Mouse (Mus musculus) forebrain, embryonic 15.5 days (tissue): Measurements from ENCODE around the gene Slc9a5. TPM values are rescaled to one million over a fixed set of nuclear protein-coding genes. Genes with fewer than 3 reads are reported as not detected.

ENCODE experiments used
- ATAC-seq: fragments of 200-750 bp; cut with Nextera tagmentation; replicated peaks from 2 replicates; pipeline ENCODE4 v1.8.0; 2017; ENCODE audit warnings: mild to moderate bottlenecking, moderate TSS enrichment, moderate library complexity
- H3K27ac ChIP-seq: fragments of 300-500 bp; sonication (generic); replicated peaks from 2 replicates; pipeline ENCODE4 v1.5.1; 2015; ENCODE audit warnings: mild to moderate bottlenecking, inconsistent platforms
- H3K27me3 ChIP-seq: fragments of 300-500 bp; sonication (generic); 2 replicates; pipeline ENCODE4 v1.6.1; 2015; ENCODE audit warnings: inconsistent platforms
- H3K36me3 ChIP-seq: fragments of 300-500 bp; sonication (generic); 2 replicates; pipeline ENCODE4 v1.6.1; 2015; ENCODE audit warnings: mild to moderate bottlenecking, inconsistent platforms
- H3K4me1 ChIP-seq: fragments of 300-500 bp; sonication (generic); 2 replicates; pipeline ENCODE4 v1.6.1; 2015; ENCODE audit warnings: inconsistent platforms
- H3K4me2 ChIP-seq: fragments of 300-500 bp; sonication (generic); replicated peaks from 2 replicates; pipeline ENCODE4 v1.6.1; 2015; ENCODE audit warnings: mild to moderate bottlenecking, inconsistent platforms
- H3K4me3 ChIP-seq: fragments of 300-500 bp; sonication (generic); 2 replicates; pipeline ENCODE4 v1.5.1; 2015; ENCODE audit warnings: mild to moderate bottlenecking, inconsistent platforms
- H3K9ac ChIP-seq: fragments of 300-500 bp; sonication (generic); replicated peaks from 2 replicates; pipeline ENCODE4 v1.6.1; 2015; ENCODE audit warnings: mild to moderate bottlenecking, inconsistent platforms
- H3K9me3 ChIP-seq: fragments of 300-500 bp; sonication (generic); 2 replicates; pipeline ENCODE4 v1.6.1; 2016; ENCODE audit warnings: inconsistent platforms
- WGBS: fragments of 180-500 bp; shearing (Covaris S2); methylation state at CpG from one replicate; pipeline ENCODE4 v1.1.7; 2015; ENCODE audit warnings: mixed read lengths; 5-methylcytosine and 5-hydroxymethylcytosine counted together
- polyA plus RNA-seq: library from polyadenylated mRNA; unstranded; fragments of >200 nt; fragmentation: Nextera tagmentation; extraction: Ambion mirVana; gene quantifications from 2 replicates; pipeline ENCODE4 v1.2.1, GENCODE M21; 2015

The Slc9a5 gene
- polyA plus RNA-seq, 1 experiment from 2014 or later = 6.9 TPM

- no peaks in the 10 kb centered on the region for H3K9me3 ChIP-seq
- no peak overlapping the region for H3K9ac ChIP-seq
- H3K27me3 ChIP-seq = no peaks in the 10 kb centered on the region
- peaks cover 9% of the 10 kb centered on the region for H3K4me1 ChIP-seq
- no peak for ATAC-seq
- no peak overlapping the region for H3K27ac ChIP-seq
- H3K4me3 ChIP-seq = no peak overlapping the region
- H3K36me3 ChIP-seq = peaks cover 44% of the 10 kb centered on the region
- H3K4me2 ChIP-seq = no peak overlapping the region
- 96% methylated on average over 22 of the region's 22 CpGs for WGBS
Measured at GRCm38 (mm10) chr8:105331469-105331868, 17.2 kb upstream of the Slc9a5 start.

- Histone ChIP-seq H3K4me3 (no peak overlapping the region), H3K36me3 (peaks cover 44% of the 10 kb centered on the region)
- no peak for ATAC-seq
Measured at GRCm38 (mm10) chr8:105331931-105332330, 16.7 kb upstream of the Slc9a5 start.

GRCm38 (mm10) chr8:105332523-105332922, 16.1 kb upstream of the Slc9a5 start:
- peaks cover under 1% of the 10 kb centered on the region for H3K4me1 ChIP-seq
- 69% methylated on average over 2 of the region's 2 CpGs for WGBS
- H3K4me2 ChIP-seq = no peak overlapping the region
- no peak overlapping the region for H3K27ac ChIP-seq
- H3K9me3 ChIP-seq = no peaks in the 10 kb centered on the region
- no peaks in the 10 kb centered on the region for H3K27me3 ChIP-seq
- no peak for ATAC-seq
- H3K4me3 ChIP-seq = no peak overlapping the region
- no peak overlapping the region for H3K9ac ChIP-seq
- peaks cover 44% of the 10 kb centered on the region for H3K36me3 ChIP-seq

More at GRCm38 (mm10) chr8:105331931-105332330, 16.7 kb upstream of the Slc9a5 start:
- no peaks in the 10 kb centered on the region for H3K27me3 ChIP-seq
- 97% methylated on average over 9 of the region's 9 CpGs for WGBS
- H3K9me3 ChIP-seq = no peaks in the 10 kb centered on the region
- H3K27ac ChIP-seq = no peak overlapping the region
- H3K9ac ChIP-seq = no peak overlapping the region
- H3K4me2 ChIP-seq = no peak overlapping the region
- H3K4me1 ChIP-seq = peaks cover 7% of the 10 kb centered on the region

GRCm38 (mm10) chr8:105336373-105337130, 12.1 kb upstream of the Slc9a5 start:
- WGBS = 49% methylated on average over 32 of the region's 32 CpGs
- no peaks in the 10 kb centered on the region for H3K9me3 ChIP-seq
- no peak overlapping the region for H3K4me2 ChIP-seq
- no peak overlapping the region for H3K4me3 ChIP-seq
- no peak for ATAC-seq
- no peaks in the 10 kb centered on the region for H3K4me1 ChIP-seq
- H3K9ac ChIP-seq = no peak overlapping the region
- H3K27ac ChIP-seq = no peak overlapping the region
- peaks cover 9% of the 10 kb centered on the region for H3K36me3 ChIP-seq
- no peaks in the 10 kb centered on the region for H3K27me3 ChIP-seq

GRCm38 (mm10) chr8:105338992-105339391, 9.7 kb upstream of the Slc9a5 start:
- 71% methylated on average over 4 of the region's 4 CpGs for WGBS
- Histone ChIP-seq H3K27ac (no peak overlapping the region), H3K9ac (no peak overlapping the region), H3K36me3 (no peaks in the 10 kb centered on the region; the same call in 1 of the 2 replicates), H3K9me3 (no peaks in the 10 kb centered on the region), H3K4me2 (no peak overlapping the region), H3K4me3 (no peak overlapping the region), H3K27me3 (no peaks in the 10 kb centered on the region), H3K4me1 (no peaks in the 10 kb centered on the region)
- ATAC-seq = no peak

GRCm38 (mm10) chr8:105339886-105340635, 8.6 kb upstream of the Slc9a5 start:
- Histone ChIP-seq H3K4me3 (no peak overlapping the region), H3K9me3 (no peaks in the 10 kb centered on the region), H3K27me3 (no peaks in the 10 kb centered on the region), H3K4me1 (no peaks in the 10 kb centered on the region), H3K27ac (no peak overlapping the region), H3K36me3 (no peaks in the 10 kb centered on the region), H3K9ac (no peak overlapping the region), H3K4me2 (no peak overlapping the region)
- no peak for ATAC-seq
- 81% methylated on average over 6 of the region's 6 CpGs for WGBS

GRCm38 (mm10) chr8:105341399-105341798, 7.2 kb upstream of the Slc9a5 start:
- H3K27ac ChIP-seq = no peak overlapping the region
- WGBS = 32% methylated on average over 8 of the region's 8 CpGs

GRCm38 (mm10) chr8:105342768-105343167, 5.9 kb upstream of the Slc9a5 start:
- 79% methylated on average over 4 of the region's 4 CpGs for WGBS
- Histone ChIP-seq H3K4me1 (peaks cover 13% of the 10 kb centered on the region), H3K27ac (no peak overlapping the region), H3K27me3 (no peaks in the 10 kb centered on the region), H3K9ac (no peak overlapping the region), H3K4me2 (no peak overlapping the region), H3K36me3 (no peaks in the 10 kb centered on the region), H3K9me3 (no peaks in the 10 kb centered on the region), H3K4me3 (no peak overlapping the region)
- ATAC-seq = no peak

More at GRCm38 (mm10) chr8:105341399-105341798, 7.2 kb upstream of the Slc9a5 start:
- Histone ChIP-seq H3K4me3 (no peak overlapping the region), H3K36me3 (no peaks in the 10 kb centered on the region), H3K4me2 (no peak overlapping the region), H3K4me1 (0 out of 2 replicates have a peak, but pooled peaks cover 2% of the 10 kb centered on the region), H3K27me3 (no peaks in the 10 kb centered on the region), H3K9ac (no peak overlapping the region), H3K9me3 (no peaks in the 10 kb centered on the region)
- ATAC-seq = no peak

GRCm38 (mm10) chr8:105343791-105344574, 4.7 kb upstream of the Slc9a5 start:
- H3K9ac ChIP-seq = no peak overlapping the region

GRCm38 (mm10) chr8:105345061-105345975, 3.3 kb upstream of the Slc9a5 start:
- H3K9ac ChIP-seq = no peak overlapping the region
- peaks cover 27% of the 10 kb centered on the region for H3K4me1 ChIP-seq
- 74% methylated on average over 7 of the region's 7 CpGs for WGBS
- no peak overlapping the region for H3K27ac ChIP-seq
- H3K27me3 ChIP-seq = no peaks in the 10 kb centered on the region
- H3K36me3 ChIP-seq = no peaks in the 10 kb centered on the region
- H3K9me3 ChIP-seq = no peaks in the 10 kb centered on the region
- no peak overlapping the region for H3K4me2 ChIP-seq
- H3K4me3 ChIP-seq = no peak overlapping the region
- no peak for ATAC-seq

More at GRCm38 (mm10) chr8:105343791-105344574, 4.7 kb upstream of the Slc9a5 start:
- Histone ChIP-seq H3K27ac (no peak overlapping the region), H3K4me2 (no peak overlapping the region), H3K4me1 (peaks cover 18% of the 10 kb centered on the region), H3K27me3 (no peaks in the 10 kb centered on the region), H3K36me3 (no peaks in the 10 kb centered on the region), H3K4me3 (no peak overlapping the region), H3K9me3 (no peaks in the 10 kb centered on the region)
- no peak for ATAC-seq
- WGBS = 71% methylated on average over 8 of the region's 8 CpGs
